Mouse (Mus musculus): Measurements from ENCODE around the gene Sptbn4. TPM values are rescaled to one million over a fixed set of nuclear protein-coding genes. Genes with fewer than 3 reads are reported as not detected.

Sptbn4 gene
- polyA plus RNA-seq, 2 experiments: 0.15 to 0.64 TPM

DNA sequence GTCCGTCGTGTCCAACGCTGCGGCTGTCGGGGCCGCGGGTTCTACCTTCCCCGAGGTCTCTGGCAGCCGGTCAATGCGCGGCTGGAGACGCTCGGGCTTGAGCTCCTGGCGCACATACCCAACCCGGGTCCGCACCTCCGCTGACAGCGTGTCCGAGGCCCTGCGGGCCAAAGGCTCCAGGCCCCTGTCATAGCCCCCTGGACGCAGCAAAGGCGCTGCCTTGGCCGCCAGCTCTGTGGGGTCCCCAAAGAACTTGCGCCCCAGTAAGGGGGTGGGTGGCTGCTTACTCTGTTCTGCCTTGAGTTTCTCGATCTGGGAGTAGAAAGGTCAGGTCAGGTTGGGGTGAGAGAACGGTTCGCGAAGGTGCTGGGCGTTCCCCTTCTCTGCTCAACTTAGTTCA lies 83.1 kb downstream of the Sptbn4 start:
- no peaks in the 10 kb centered on the region for H3K36me3 ChIP-seq (ENCODE audit: control insufficient read depth, insufficient read depth, low read length)
- H3K27ac ChIP-seq (replicated peaks; ENCODE audit: low read depth, low read length): no peak overlapping the region
- TF ChIP-seq POLR2A (IDR thresholded peaks at IDR 0.05; ENCODE audit: borderline replicate concordance, extremely low read depth, insufficient read depth, insufficient read length): no peak
- H3K9ac ChIP-seq (ENCODE audit: low read depth, low read length, severe bottlenecking): no peak overlapping the region; the same call in 1 of the 2 replicates
- H3K4me3 ChIP-seq (replicated peaks; ENCODE audit: low read length): no peak overlapping the region; the same call in 1 of the 2 replicates
- H3K4me1 ChIP-seq (ENCODE audit: control insufficient read depth, insufficient read depth, low read length): no peaks in the 10 kb centered on the region
- 6% methylated on average over 28 of the region's 29 CpGs for WGBS
- H3K9me3 ChIP-seq (ENCODE audit: control insufficient read depth, low read length): no peaks in the 10 kb centered on the region
- DNase-seq (ENCODE audit: low spot score): no peak
- H3K4me2 ChIP-seq (replicated peaks; ENCODE audit: low read depth, low read length, severe bottlenecking): no peak overlapping the region
- no peak for ATAC-seq (ENCODE audit: low FRiP score, low read depth)
- peaks cover 70% of the 10 kb centered on the region for H3K27me3 ChIP-seq (ENCODE audit: control insufficient read depth, insufficient read depth, low read length)

DNA sequence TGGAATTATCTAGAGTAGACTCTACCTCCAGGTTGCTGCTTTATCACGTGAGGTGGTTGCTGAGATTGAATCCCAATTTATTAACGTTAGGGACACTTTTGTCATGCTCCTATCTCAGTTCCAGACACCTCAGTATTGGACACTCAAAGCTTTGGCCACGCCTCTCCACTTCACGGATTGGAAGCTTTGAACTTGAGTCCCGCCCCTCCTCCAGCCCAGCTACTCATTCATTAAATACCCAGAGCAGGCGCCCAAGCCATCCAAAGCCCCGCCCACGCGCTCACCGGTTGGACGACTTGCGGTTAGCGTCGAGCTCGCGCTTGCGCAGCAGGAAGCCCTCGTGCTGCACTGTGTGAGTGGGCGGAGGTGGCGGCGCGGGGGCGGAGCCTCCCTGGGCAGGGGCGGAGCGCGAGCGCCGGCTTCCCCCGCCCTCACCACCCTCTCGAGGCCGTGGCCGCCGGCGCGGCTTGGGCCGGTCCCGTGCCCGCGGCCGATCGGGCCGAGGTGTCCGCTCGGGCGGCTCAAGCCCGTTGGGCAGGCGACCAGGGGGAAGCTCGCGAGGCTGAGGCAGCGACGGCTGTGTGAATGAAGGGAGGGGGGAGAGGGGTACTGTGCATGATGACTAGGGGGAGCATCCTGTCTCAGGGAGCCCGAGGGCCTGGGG lies 86.1 kb downstream of the Sptbn4 start:
- Histone ChIP-seq H3K9me3 (ENCODE audit: control insufficient read depth, low read length) (no peaks in the 10 kb centered on the region), H3K4me1 (ENCODE audit: control insufficient read depth, insufficient read depth, low read length) (peaks cover 5% of the 10 kb centered on the region), H3K4me3 (replicated peaks; ENCODE audit: low read length) (peak overlapping the region; percentile 55), H3K27ac (replicated peaks; ENCODE audit: low read depth, low read length) (no peak overlapping the region), H3K27me3 (ENCODE audit: control insufficient read depth, insufficient read depth, low read length) (peaks cover 54% of the 10 kb centered on the region), H3K36me3 (ENCODE audit: control insufficient read depth, insufficient read depth, low read length) (no peaks in the 10 kb centered on the region), H3K4me2 (replicated peaks; ENCODE audit: low read depth, low read length, severe bottlenecking) (peak overlapping the region; percentile 71), H3K9ac (ENCODE audit: low read depth, low read length, severe bottlenecking) (peak overlapping the region; percentile 60)
- under 1% methylated on average over 49 of the region's 52 CpGs for WGBS
- TF ChIP-seq POLR2A (IDR thresholded peaks at IDR 0.05; ENCODE audit: borderline replicate concordance, extremely low read depth, insufficient read depth, insufficient read length): 0 out of 2 replicates have a peak, but pooled peaks have one; percentile 47
- ATAC-seq (ENCODE audit: low FRiP score, low read depth) (peak; percentile 96), DNase-seq (ENCODE audit: low spot score) (peak; percentile 99)

DNA sequence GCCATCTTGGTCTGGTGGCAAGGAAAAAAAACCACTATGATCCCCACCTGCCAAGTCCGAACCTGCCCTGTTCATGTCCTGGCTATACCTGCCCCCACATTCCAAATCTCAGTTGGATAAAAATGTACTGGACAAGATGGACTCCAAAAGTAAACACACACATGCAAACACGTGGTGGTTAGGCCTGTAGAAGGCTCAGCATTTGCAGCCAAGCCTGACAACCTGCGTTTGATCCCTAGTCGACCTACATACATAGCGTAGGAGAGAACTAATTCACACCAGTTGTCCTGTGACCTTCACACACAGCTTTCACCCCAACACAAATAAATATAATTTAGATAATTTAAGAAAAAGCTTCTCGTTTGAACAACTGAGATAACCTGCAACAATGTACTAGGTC lies 86.7 kb downstream of the Sptbn4 start:
- no peak for TF ChIP-seq POLR2A (IDR thresholded peaks at IDR 0.05; ENCODE audit: borderline replicate concordance, extremely low read depth, insufficient read depth, insufficient read length)
- H3K4me3 ChIP-seq (replicated peaks; ENCODE audit: low read length): no peak overlapping the region
- H3K27me3 ChIP-seq (ENCODE audit: control insufficient read depth, insufficient read depth, low read length): peaks cover 48% of the 10 kb centered on the region
- no peaks in the 10 kb centered on the region for H3K9me3 ChIP-seq (ENCODE audit: control insufficient read depth, low read length)
- H3K36me3 ChIP-seq (ENCODE audit: control insufficient read depth, insufficient read depth, low read length): no peaks in the 10 kb centered on the region
- no peak for DNase-seq (ENCODE audit: low spot score)
- no peak overlapping the region for H3K9ac ChIP-seq (ENCODE audit: low read depth, low read length, severe bottlenecking)
- H3K4me1 ChIP-seq (ENCODE audit: control insufficient read depth, insufficient read depth, low read length): peaks cover 8% of the 10 kb centered on the region
- H3K4me2 ChIP-seq (replicated peaks; ENCODE audit: low read depth, low read length, severe bottlenecking): 0 out of 2 replicates have a peak overlapping the region, but pooled peaks have one; percentile 71
- 50% methylated on average over 6 of the region's 6 CpGs for WGBS
- no peak overlapping the region for H3K27ac ChIP-seq (replicated peaks; ENCODE audit: low read depth, low read length)
- ATAC-seq (ENCODE audit: low FRiP score, low read depth): no peak

DNA sequence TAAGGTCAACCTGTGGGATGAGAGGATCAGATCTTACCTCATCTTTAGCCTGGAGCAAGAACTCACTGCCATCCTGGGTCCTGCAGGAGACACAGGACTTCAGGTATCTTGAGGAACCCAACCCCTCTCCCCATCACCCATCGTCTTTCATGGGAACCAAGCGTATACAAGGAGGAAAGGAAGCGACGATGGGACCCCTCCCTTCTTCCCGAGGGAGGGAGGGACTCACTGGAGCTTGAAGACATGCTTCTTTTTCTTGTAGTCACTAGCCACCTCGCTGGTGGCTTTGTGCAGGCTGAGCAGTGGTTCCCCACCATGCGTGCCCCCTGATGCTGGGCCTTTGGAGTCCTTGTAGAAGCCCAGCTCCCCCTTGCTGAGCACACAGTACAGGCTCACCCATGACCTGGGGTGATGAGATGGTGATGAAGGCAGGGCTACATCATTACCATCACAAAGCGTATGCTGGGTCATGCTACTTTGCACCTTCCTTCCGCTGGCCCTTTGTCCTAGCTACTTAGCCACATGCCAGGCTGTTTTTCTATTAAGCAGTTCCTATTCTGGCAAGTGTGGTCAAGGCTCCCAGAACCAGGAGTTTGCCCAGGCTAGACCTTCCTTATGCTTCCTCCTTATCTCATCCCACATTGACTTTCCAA lies 87.7 kb downstream of the Sptbn4 start:
- no peak overlapping the region for H3K4me3 ChIP-seq (replicated peaks; ENCODE audit: low read length)
- no peaks in the 10 kb centered on the region for H3K9me3 ChIP-seq (ENCODE audit: control insufficient read depth, low read length)
- peaks cover 39% of the 10 kb centered on the region for H3K27me3 ChIP-seq (ENCODE audit: control insufficient read depth, insufficient read depth, low read length)
- TF ChIP-seq POLR2A (IDR thresholded peaks at IDR 0.05; ENCODE audit: borderline replicate concordance, extremely low read depth, insufficient read depth, insufficient read length): no peak
- 90% methylated on average over 9 of the region's 9 CpGs for WGBS
- no peak for ATAC-seq (ENCODE audit: low FRiP score, low read depth)
- no peak for DNase-seq (ENCODE audit: low spot score)
- peaks cover 14% of the 10 kb centered on the region for H3K4me1 ChIP-seq (ENCODE audit: control insufficient read depth, insufficient read depth, low read length)
- H3K36me3 ChIP-seq (ENCODE audit: control insufficient read depth, insufficient read depth, low read length): no peaks in the 10 kb centered on the region
- no peak overlapping the region for H3K4me2 ChIP-seq (replicated peaks; ENCODE audit: low read depth, low read length, severe bottlenecking)
- no peak overlapping the region for H3K9ac ChIP-seq (ENCODE audit: low read depth, low read length, severe bottlenecking)
- H3K27ac ChIP-seq (replicated peaks; ENCODE audit: low read depth, low read length): no peak overlapping the region

DNA sequence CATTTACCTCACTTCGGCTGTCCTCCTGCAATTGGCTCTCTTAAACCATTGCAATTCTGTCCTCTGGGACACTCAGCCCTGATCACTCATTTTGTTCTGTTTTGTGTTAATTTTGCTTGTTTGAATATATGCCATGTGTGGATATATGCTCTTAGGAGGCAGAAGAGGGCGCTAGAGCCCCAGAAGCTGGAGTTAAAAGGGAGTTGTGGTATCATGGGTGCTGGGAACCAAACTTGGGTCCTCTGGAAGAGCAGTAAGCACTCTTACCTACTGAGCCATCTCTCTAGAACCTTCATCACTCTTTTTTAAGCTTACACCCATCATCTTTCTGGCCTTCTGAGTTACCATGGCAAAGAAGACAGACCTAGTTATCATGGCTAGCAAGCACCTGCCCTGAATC lies 88.3 kb downstream of the Sptbn4 start:
- no peak overlapping the region for H3K27ac ChIP-seq (replicated peaks; ENCODE audit: low read depth, low read length)
- no peak overlapping the region for H3K9ac ChIP-seq (ENCODE audit: low read depth, low read length, severe bottlenecking)
- no peak overlapping the region for H3K4me2 ChIP-seq (replicated peaks; ENCODE audit: low read depth, low read length, severe bottlenecking)
- no peak for TF ChIP-seq POLR2A (IDR thresholded peaks at IDR 0.05; ENCODE audit: borderline replicate concordance, extremely low read depth, insufficient read depth, insufficient read length)
- no peak for DNase-seq (ENCODE audit: low spot score)
- H3K9me3 ChIP-seq (ENCODE audit: control insufficient read depth, low read length): no peaks in the 10 kb centered on the region
- no peak for ATAC-seq (ENCODE audit: low FRiP score, low read depth)
- H3K4me1 ChIP-seq (ENCODE audit: control insufficient read depth, insufficient read depth, low read length): peaks cover 21% of the 10 kb centered on the region
- peaks cover 32% of the 10 kb centered on the region for H3K27me3 ChIP-seq (ENCODE audit: control insufficient read depth, insufficient read depth, low read length)
- WGBS: 76% methylated on average over 2 of the region's 2 CpGs
- no peak overlapping the region for H3K4me3 ChIP-seq (replicated peaks; ENCODE audit: low read length)
- no peaks in the 10 kb centered on the region for H3K36me3 ChIP-seq (ENCODE audit: control insufficient read depth, insufficient read depth, low read length)
